Mouse (Mus musculus): ENCODE measurements around the gene Zfp384.
A peak's percentile ranks its signal among the peaks of the same experiment; 100 is the strongest.

The Zfp384 gene

GRCm38 (mm10) chr6:125073825-125074224, 64.9 kb downstream of the Zfp384 start:
- no peak for ATAC-seq (ENCODE audit: insufficient number of reproducible peaks, low FRiP score, low TSS enrichment)

- ATAC-seq (ENCODE audit: insufficient number of reproducible peaks, low FRiP score, low TSS enrichment), result 0 out of 2 replicates have a peak, but pooled peaks have one; percentile 18
These were observed 72.4 kb downstream of the Zfp384 start for GRCm38 (mm10) chr6:125081394-125081793.

- peak; percentile 80 for ATAC-seq (ENCODE audit: insufficient number of reproducible peaks, low FRiP score, low TSS enrichment)
These were observed 73.0 kb downstream of the Zfp384 start for GRCm38 (mm10) chr6:125081797-125082560.

- ATAC-seq (ENCODE audit: insufficient number of reproducible peaks, low FRiP score, low TSS enrichment), result no peak
These were observed 73.9 kb downstream of the Zfp384 start for GRCm38 (mm10) chr6:125082801-125083386.

- ATAC-seq (ENCODE audit: insufficient number of reproducible peaks, low FRiP score, low TSS enrichment), result no peak
These were observed 75.5 kb downstream of the Zfp384 start for GRCm38 (mm10) chr6:125084424-125084823.

Data from cerebellum, adult (tissue).